Mouse (Mus musculus) myocyte (in vitro differentiated cells): ENCODE data around the gene Rassf2.

Experiments
- CEBPB ChIP-seq: IDR thresholded peaks from 2 replicates; pipeline ENCODE4 v1.6.1; 2011; ENCODE audit warnings: mild to moderate bottlenecking, moderate library complexity; ENCODE audit not compliant: poor library complexity, insufficient read depth, severe bottlenecking
- E2F4 ChIP-seq: IDR thresholded peaks from one replicate; pipeline ENCODE4 v1.6.1; 2011; ENCODE audit warnings: mild to moderate bottlenecking, control low read depth, moderate library complexity; ENCODE audit not compliant: insufficient read depth
- MAX ChIP-seq: IDR thresholded peaks from one replicate; pipeline ENCODE4 v1.6.1; 2011; ENCODE audit warnings: low read depth, mild to moderate bottlenecking, control low read depth
- MYOD1 ChIP-seq, 3 experiments: IDR thresholded peaks; one replicate each; pipeline ENCODE4 v1.6.1; 2011; ENCODE audit warnings: control low read depth in 2 of 3, low read depth in 2 of 3, mild to moderate bottlenecking in 2 of 3, moderate library complexity in 1 of 3; ENCODE audit not compliant: insufficient read length in 2 of 3, control insufficient read depth in 1 of 3
- POLR2A ChIP-seq: IDR thresholded peaks from one replicate; pipeline ENCODE4 v1.6.1; 2011; ENCODE audit warnings: low read depth, mild to moderate bottlenecking, control low read depth, moderate library complexity; ENCODE audit not compliant: insufficient read length
- POLR2AphosphoS2 ChIP-seq: IDR thresholded peaks from one replicate; pipeline ENCODE4 v1.6.1; 2011; ENCODE audit warnings: low read depth, control low read depth; ENCODE audit not compliant: insufficient read length
- REST ChIP-seq: IDR thresholded peaks from one replicate; pipeline ENCODE4 v1.6.1; 2011; ENCODE audit warnings: mild to moderate bottlenecking, control low read depth, moderate library complexity; ENCODE audit not compliant: insufficient read depth, insufficient read length
- SRF ChIP-seq: IDR thresholded peaks from one replicate; pipeline ENCODE4 v1.6.1; 2011; ENCODE audit warnings: low read depth; ENCODE audit not compliant: control insufficient read depth, insufficient read length
- TCF12 ChIP-seq: IDR thresholded peaks from one replicate; pipeline ENCODE4 v1.6.1; 2011; ENCODE audit warnings: mild to moderate bottlenecking, control low read depth; ENCODE audit not compliant: poor library complexity, insufficient read depth, severe bottlenecking
- TCF3 ChIP-seq: IDR thresholded peaks from one replicate; pipeline ENCODE4 v1.6.1; 2011; ENCODE audit warnings: low read depth, control low read depth; ENCODE audit not compliant: insufficient read length
- USF1 ChIP-seq: IDR thresholded peaks from one replicate; pipeline ENCODE4 v1.6.1; 2011; ENCODE audit warnings: low read depth, mild to moderate bottlenecking, control low read depth, moderate library complexity

- TF ChIP-seq TCF12 = no peak
- TF ChIP-seq MAX = no peak
- no peak for TF ChIP-seq POLR2A
- TF ChIP-seq E2F4 = no peak
- no peak for TF ChIP-seq USF1
- TF ChIP-seq SRF = no peak
- no peak for TF ChIP-seq REST
- no peak for TF ChIP-seq TCF3
- no peak for TF ChIP-seq CEBPB
- no peak for TF ChIP-seq MYOD1 (IDR thresholded peaks at IDR 0.05; ENCODE audit: control insufficient read depth in 1 of 3, insufficient read length in 2 of 3, low read depth in 2 of 3)
- TF ChIP-seq POLR2AphosphoS2 = no peak
These were observed 28.2 kb downstream of the Rassf2 start for GRCm38 (mm10) chr2:132001696-132002334.
